Mouse (Mus musculus) neural tube, embryonic 14.5 days (tissue): ENCODE results near the gene Cmtr2. TPM values are rescaled to one million over a fixed set of nuclear protein-coding genes. Genes with fewer than 3 reads are reported as not detected.

Experiments used
- polyA plus RNA-seq: library from polyadenylated mRNA; unstranded; fragments of >200 nt; fragmentation: Nextera tagmentation; extraction: Ambion mirVana; gene quantifications from 2 replicates; pipeline ENCODE4 v1.2.1, GENCODE M21; 2014

Gene Cmtr2
- polyA plus RNA-seq, 1 experiment from 2014 or later = 9.6 TPM

Other genes starting within 250 kb of the Cmtr2 start
- not detected in 2 replicates for gene Tat, start 225.2 kb upstream of the Cmtr2 start, polyA plus RNA-seq
- gene Chst4, start 175.9 kb upstream of the Cmtr2 start, polyA plus RNA-seq = not detected in 2 replicates
- 21.6 and 25.1 TPM in 2 replicates for gene Zfp612, start 135.9 kb upstream of the Cmtr2 start, polyA plus RNA-seq
- gene Gm21964, start 114.5 kb upstream of the Cmtr2 start, polyA plus RNA-seq = not detected in 2 replicates
- gene Gm17720, start 112.9 kb upstream of the Cmtr2 start, polyA plus RNA-seq = not detected in 2 replicates
- 30.3 and 42.7 TPM in 2 replicates for gene Calb2, start 47.5 kb upstream of the Cmtr2 start, polyA plus RNA-seq
- 0.22 and 0.37 TPM in 2 replicates for gene Hydin, start 51.3 kb downstream of the Cmtr2 start, polyA plus RNA-seq